27 mouse cellular contexts compared by ENCODE assay signal in genomic region chr12:80779760-80780159, GRCm38 (mm10). TPM values are rescaled to one million over a fixed set of nuclear protein-coding genes. Genes with fewer than 3 reads are reported as not detected.
DNase-seq lines count a peak whose midpoint lies in the region; ATAC-seq and TF ChIP-seq lines count a peak whose summit lies in the region.
"Had no signal": no experiment of that assay in that cellular context is flagged by ENCODE, and none has a peak within 500 bp of the region (broad histone marks: within the 10 kb centered on the region; RNA-seq: fewer than 3 reads in every experiment).

No protein-coding gene starts in this region.

- no peak for TF ChIP-seq RAD21 in CH12.LX (IDR thresholded peaks at IDR 0.05; ENCODE audit: low read depth, low read length)

- no peaks in the 10 kb centered on the region for H3K9me3 ChIP-seq in CH12.LX (replicated peaks; ENCODE audit: low read length)
- no peaks in the 10 kb centered on the region for H3K9me3 ChIP-seq in ES-E14 (ENCODE audit: control insufficient read depth, insufficient read depth, low read depth, low read length)
- no peaks in the 10 kb centered on the region for H3K9me3 ChIP-seq in liver, embryonic 15.5 days (replicated peaks)
- H3K9me3 ChIP-seq: embryonic facial prominence, embryonic 12.5 days; embryonic facial prominence, embryonic 15.5 days; forebrain, embryonic 15.5 days; G1E; hindbrain, embryonic 13.5 days had no signal

- H3K27ac ChIP-seq in CH12.LX (ENCODE audit: insufficient read depth, low read depth) (no peak overlapping the region), ES-E14 (ENCODE audit: insufficient read depth, low read depth, low read length, poor library complexity, severe bottlenecking) (no peak overlapping the region)
- peak overlapping the region; percentile 97 for H3K27ac ChIP-seq in liver, embryonic 15.5 days (replicated peaks)
- H3K27ac ChIP-seq in left cerebral cortex, adult 2 months: no peak overlapping the region
- H3K27ac ChIP-seq: embryonic facial prominence, embryonic 12.5 days; embryonic facial prominence, embryonic 15.5 days; forebrain, embryonic 15.5 days; hindbrain, embryonic 13.5 days had no signal

- peaks cover 3% of the 10 kb centered on the region in 2 experiments; a peak in 3 of 4 replicates for H3K4me1 ChIP-seq in CH12.LX (ENCODE audit: control insufficient read depth in 1 of 2, insufficient read depth in 2 of 2)
- H3K4me1 ChIP-seq in ES-E14 (ENCODE audit: control insufficient read depth in 2 of 2, insufficient read depth in 2 of 2, low read length in 2 of 2, poor library complexity in 1 of 2): no peaks in the 10 kb centered on the region
- H3K4me1 ChIP-seq in liver, embryonic 15.5 days (replicated peaks): peaks cover 70% of the 10 kb centered on the region
- H3K4me1 ChIP-seq: embryonic facial prominence, embryonic 12.5 days; embryonic facial prominence, embryonic 15.5 days; forebrain, embryonic 15.5 days; hindbrain, embryonic 13.5 days had no signal

- H3K9ac ChIP-seq in CH12.LX (ENCODE audit: insufficient read depth, low read depth) (no peak overlapping the region), ES-E14 (ENCODE audit: insufficient read depth, low read depth, low read length, poor library complexity, severe bottlenecking) (no peak overlapping the region)
- H3K9ac ChIP-seq in liver, embryonic 15.5 days: no peak overlapping the region
- H3K9ac ChIP-seq: embryonic facial prominence, embryonic 12.5 days; embryonic facial prominence, embryonic 15.5 days; forebrain, embryonic 15.5 days; hindbrain, embryonic 13.5 days had no signal

- TF ChIP-seq CTCF in CH12.LX (conservative IDR thresholded peaks at IDR 0.05 in 1 of 2, IDR thresholded peaks at IDR 0.05 in 1 of 2; ENCODE audit: low read depth in 2 of 2, low read length in 2 of 2): no peak
- no peak for TF ChIP-seq CTCF in left cerebral cortex, adult 2 months (IDR thresholded peaks at IDR 0.05)

- H3K4me2 ChIP-seq in CH12.LX (ENCODE audit: insufficient read depth, low read depth, poor library complexity, severe bottlenecking): no peak overlapping the region
- H3K4me2 ChIP-seq in liver, embryonic 15.5 days: no peak overlapping the region
- H3K4me2 ChIP-seq: embryonic facial prominence, embryonic 12.5 days; embryonic facial prominence, embryonic 15.5 days; forebrain, embryonic 15.5 days; heart, embryonic 11.5 days; hindbrain, embryonic 13.5 days had no signal

- no peaks in the 10 kb centered on the region for H3K27me3 ChIP-seq in CH12.LX (replicated peaks)
- H3K27me3 ChIP-seq in liver, embryonic 15.5 days: no peaks in the 10 kb centered on the region
- H3K27me3 ChIP-seq: embryonic facial prominence, embryonic 12.5 days; embryonic facial prominence, embryonic 15.5 days; forebrain, embryonic 15.5 days; hindbrain, embryonic 13.5 days had no signal

- TF ChIP-seq EP300 in CH12.LX (IDR thresholded peaks at IDR 0.05; ENCODE audit: low read length): no peak

- ATAC-seq in liver, embryonic 15.5 days (ENCODE audit: insufficient read depth): no peak
- ATAC-seq: CD4-positive, CD25-positive, alpha-beta regulatory T cell, adult 4 months; forebrain, embryonic 15.5 days; hindbrain, embryonic 16.5 days had no signal

- intact Hi-C loops in gastrocnemius, postnatal 14 days (cut with DNase I; ENCODE audit: low total_unique reads): no loop called here
- intact Hi-C loops in left cerebral cortex, adult 2 months (cut with DNase I): no loop called here

- H3K36me3 ChIP-seq in CH12.LX (replicated peaks in 1 of 2; ENCODE audit: control insufficient read depth in 1 of 2, insufficient read depth in 1 of 2, low read length in 1 of 2) (no peaks in the 10 kb centered on the region), ES-E14 (ENCODE audit: control insufficient read depth, insufficient read depth, low read length, poor library complexity, severe bottlenecking) (no peaks in the 10 kb centered on the region)
- no peaks in the 10 kb centered on the region for H3K36me3 ChIP-seq in liver, embryonic 15.5 days (replicated peaks)
- H3K36me3 ChIP-seq: embryonic facial prominence, embryonic 12.5 days; embryonic facial prominence, embryonic 15.5 days; forebrain, embryonic 15.5 days; G1E; hindbrain, embryonic 13.5 days had no signal

- no peak overlapping the region for H3K4me3 ChIP-seq in CH12.LX (replicated peaks in 1 of 3; ENCODE audit: low read depth in 2 of 3, low read length in 2 of 3, poor library complexity in 1 of 3)
- no peak overlapping the region for H3K4me3 ChIP-seq in ES-E14 (ENCODE audit: insufficient read depth in 1 of 2, low read depth in 1 of 2, low read length in 2 of 2, poor library complexity in 1 of 2, severe bottlenecking in 1 of 2)
- no peak overlapping the region for H3K4me3 ChIP-seq in liver, embryonic 15.5 days (replicated peaks)
- H3K4me3 ChIP-seq in left cerebral cortex, adult 2 months: no peak overlapping the region
- H3K4me3 ChIP-seq: embryonic facial prominence, embryonic 12.5 days; embryonic facial prominence, embryonic 15.5 days; forebrain, embryonic 15.5 days; hindbrain, embryonic 13.5 days had no signal

- WGBS in liver, embryonic 15.5 days (ENCODE audit: insufficient replicate concordance): 90% methylated on average over 4 of the region's 4 CpGs

- H3K79me2 ChIP-seq in CH12.LX (replicated peaks; ENCODE audit: control insufficient read depth, extremely low read depth, insufficient read depth, poor library complexity, severe bottlenecking): no peaks in the 10 kb centered on the region

- no peak for TF ChIP-seq POLR2A in CH12.LX (IDR thresholded peaks at IDR 0.05; ENCODE audit: low read depth, low read length)

- in situ Hi-C loops in CH12.LX (cut with MboI; ENCODE audit: low pct_ligation_motif_present, low pct_unique_long_range_greater_than_20kb, low sequenced_read_pairs) (no loop called here), ES-E14 (cut with MboI; ENCODE audit: low sequenced_read_pairs in 2 of 2, unreplicated experiment in 2 of 2) (no loop called here)

- DNase-seq in CH12.LX (ENCODE audit: extremely low read depth): no peak
- DNase-seq in ES-E14 (ENCODE audit: low read depth, low spot score): no peak
- DNase-seq in gastrocnemius, postnatal 14 days: no peak
- DNase-seq in kidney, postnatal 10 days: no peak
- no peak for DNase-seq in left cerebral cortex, adult 2 months (ENCODE audit: extremely low spot score in 1 of 2, low spot score in 2 of 2)
- DNase-seq: adrenal gland, adult 2 months; adrenal gland, postnatal 14 days; cerebellum, adult 11 months; cerebellum, adult 2 months; cerebellum, adult 9-11 months; cerebellum, postnatal 25 days; gastrocnemius, postnatal 36 days; heart, adult 11 months had no signal

- dilution Hi-C loops in CH12.LX (cut with MboI; ENCODE audit: extremely low pct_ligation_motif_present, extremely low pct_unique_long_range_greater_than_20kb, low sequenced_read_pairs): no loop called here

TF ChIP-seq in CH12.LX, 34 proteins besides CTCF, POLR2A, EP300 and RAD21:
- TF ChIP-seq E2F4 (IDR thresholded peaks at IDR 0.05; ENCODE audit: insufficient replicate concordance, low read depth, low read length) (no peak), RCOR1 (conservative IDR thresholded peaks at IDR 0.05; ENCODE audit: low read depth, low read length) (no peak), NRF1 (IDR thresholded peaks at IDR 0.05; ENCODE audit: low read depth, low read length) (no peak), MAFK (IDR thresholded peaks at IDR 0.05; ENCODE audit: insufficient replicate concordance, low read length) (peak; percentile 80)

TF ChIP-seq in ES-E14, 5 proteins besides CTCF, POLR2A, EP300 and RAD21:
- TF ChIP-seq MAFK (IDR thresholded peaks at IDR 0.05; ENCODE audit: insufficient read depth, low read depth, low read length) (peak; percentile 76), ZC3H11A (IDR thresholded peaks at IDR 0.05; ENCODE audit: borderline replicate concordance, low read depth, low read length) (no peak)
TF ChIP-seq in ES-E14: peak in this region for 1.

RNA-seq across cellular contexts. Expression of gene Susd6, which starts 10.6 kb away (rescaled TPM):
- 6.4 and 8.7 TPM in 2 replicates for total RNA-seq in CH12.LX (2012; rRNA removed)
- 5.6 and 7.8 TPM in 2 replicates for total RNA-seq in CH12.LX (2014; rRNA removed)
- 9.5 and 11.0 TPM in 2 replicates for polyA plus RNA-seq in CH12.LX (2012; ENCODE audit: insufficient read length, low read depth)
- total RNA-seq in ES-E14 (2012; rRNA removed): 49.5 and 65.6 TPM in 2 replicates
- polyA plus RNA-seq in liver, embryonic 15.5 days (2015; fragmentation: Nextera tagmentation; extraction: Ambion mirVana): 13.7 and 15.8 TPM in 2 replicates
- total RNA-seq in gastrocnemius, postnatal 14 days (2021): 10 to 100 TPM; 27.8 to 28.7 TPM
- total RNA-seq in left cerebral cortex, adult 2 months (2021): 10 to 100 TPM; 37.0 TPM

RNA-seq across cellular contexts. Expression of gene Ccdc177, which starts 19.3 kb away (rescaled TPM):
- not detected in 2 replicates for total RNA-seq in CH12.LX (2012; rRNA removed)
- total RNA-seq in CH12.LX (2014; rRNA removed): not detected in 2 replicates
- not detected in 2 replicates for polyA plus RNA-seq in CH12.LX (2012; ENCODE audit: insufficient read length, low read depth)
- 0.40 and 0.63 TPM in 2 replicates for total RNA-seq in ES-E14 (2012; rRNA removed)
- not detected in 2 replicates for polyA plus RNA-seq in liver, embryonic 15.5 days (2015; fragmentation: Nextera tagmentation; extraction: Ambion mirVana)
- total RNA-seq in gastrocnemius, postnatal 14 days (2021): under 1 TPM in 1 of 2 experiments, not detected in 1; 0.07 TPM
- total RNA-seq in left cerebral cortex, adult 2 months (2021): 10 to 100 TPM; 11.6 to 15.3 TPM
- total RNA-seq: adrenal gland, postnatal 14 days; gastrocnemius, adult 8-10 months; gastrocnemius, postnatal 36 days; hematopoietic stem cell, adult 5-6 weeks had no signal
- polyA plus RNA-seq: adrenal gland, adult 2 months; C2C12; CD4-positive, CD25-positive, alpha-beta regulatory T cell, adult 4 months; G1E; heart, embryonic 11.5 days; heart, embryonic 14.5 days; heart, postnatal 0 days had no signal
